Mouse (Mus musculus) embryonic facial prominence, embryonic 12.5 days (tissue): ENCODE results near the gene Gm10644. TPM values are rescaled to one million over a fixed set of nuclear protein-coding genes. Genes with fewer than 3 reads are reported as not detected.
"Not testable (repeated sequence)": the region's sequence is repeated elsewhere in the genome, so short reads cannot be mapped to it uniquely, and the experiment has no call there.

Experiments
- ATAC-seq: fragments of 200-750 bp; cut with Nextera tagmentation; 2 replicates; pipeline ENCODE4 v1.8.0; 2017; ENCODE audit not compliant: insufficient number of reproducible peaks, insufficient read depth, low FRiP score, low TSS enrichment
- H3K27ac ChIP-seq: fragments of 300-500 bp; sonication (generic); 2 replicates; pipeline ENCODE4 v1.5.1; 2016; ENCODE audit warnings: mild to moderate bottlenecking
- H3K27me3 ChIP-seq: fragments of 300-500 bp; sonication (generic); 2 replicates; pipeline ENCODE4 v1.6.1; 2016; ENCODE audit warnings: mild to moderate bottlenecking, moderate library complexity
- H3K36me3 ChIP-seq: fragments of 300-500 bp; sonication (generic); 2 replicates; pipeline ENCODE4 v1.6.1; 2016; ENCODE audit warnings: mild to moderate bottlenecking
- H3K4me1 ChIP-seq: fragments of 300-500 bp; sonication (generic); 2 replicates; pipeline ENCODE4 v1.6.1; 2016
- H3K4me2 ChIP-seq: fragments of 300-500 bp; sonication (generic); replicated peaks from 2 replicates; pipeline ENCODE4 v1.6.1; 2016; ENCODE audit warnings: mild to moderate bottlenecking, moderate library complexity
- H3K4me3 ChIP-seq: fragments of 300-500 bp; sonication (generic); 2 replicates; pipeline ENCODE4 v1.5.1; 2016; ENCODE audit warnings: mild to moderate bottlenecking
- H3K9ac ChIP-seq: fragments of 300-500 bp; sonication (generic); 2 replicates; pipeline ENCODE4 v1.6.1; 2016; ENCODE audit warnings: mild to moderate bottlenecking, moderate library complexity
- H3K9me3 ChIP-seq: fragments of 300-500 bp; sonication (generic); 2 replicates; pipeline ENCODE4 v1.6.1; 2016; ENCODE audit warnings: mild to moderate bottlenecking, moderate library complexity
- WGBS: fragments of 180-500 bp; shearing (Covaris S2); methylation state at CpG from one replicate; pipeline ENCODE4 v1.1.7; 2016; 5-methylcytosine and 5-hydroxymethylcytosine counted together
- polyA plus RNA-seq: library from polyadenylated mRNA; unstranded; fragments of >200 nt; fragmentation: Nextera tagmentation; extraction: Ambion mirVana; gene quantifications from 2 replicates; pipeline ENCODE4 v1.2.1, GENCODE M21; 2016

Gm10644 gene
- polyA plus RNA-seq, 1 experiment from 2014 or later: 0.79 TPM

DNA sequence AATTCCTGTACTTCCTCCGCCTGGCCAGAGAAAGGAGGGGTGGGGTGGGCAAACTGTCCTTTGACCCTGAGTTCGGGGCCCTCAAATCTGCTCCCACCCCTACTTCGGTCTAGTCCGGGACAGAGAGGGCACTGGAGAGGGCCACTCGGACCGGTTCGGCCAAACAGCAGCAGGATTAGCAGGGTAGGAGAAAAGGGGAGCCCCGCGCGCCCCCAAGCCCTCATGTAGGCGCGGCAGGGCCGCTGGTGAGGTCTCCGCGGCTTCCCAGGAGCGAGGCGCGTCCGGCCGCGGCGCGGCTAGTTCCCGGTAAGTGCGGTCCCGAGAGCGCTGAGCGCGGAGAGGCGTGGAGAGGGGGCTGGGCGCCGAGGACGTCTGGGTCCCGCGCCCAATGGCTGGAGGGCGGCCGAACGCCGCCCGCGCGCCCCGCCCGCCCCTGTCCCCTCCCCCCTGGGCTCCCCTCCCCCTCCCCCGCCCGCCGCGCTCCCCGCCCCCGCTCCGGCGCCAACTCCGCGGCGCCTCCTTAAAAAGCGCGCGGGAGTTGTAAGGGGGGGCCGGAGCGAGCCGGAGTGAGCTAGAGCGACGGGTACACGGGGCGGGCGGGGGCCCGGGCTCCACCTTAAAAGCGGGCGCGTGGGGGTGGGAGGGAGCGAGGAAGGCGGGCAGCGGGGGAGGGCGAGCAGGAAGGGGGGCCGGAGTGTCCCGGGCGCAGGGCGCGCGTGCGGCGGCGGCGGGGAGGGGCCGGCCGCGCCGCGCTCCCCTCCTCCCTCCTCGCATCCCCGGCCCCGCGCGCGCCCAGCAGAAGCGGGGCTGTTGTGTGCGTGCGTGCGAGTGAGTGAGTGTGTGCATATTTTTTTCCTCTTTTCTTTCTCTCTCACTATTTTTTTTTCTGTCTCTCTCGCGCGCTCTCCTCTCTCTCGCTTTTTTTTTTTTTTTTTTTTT lies 41.8 kb upstream of the Gm10644 start:
- H3K27me3 ChIP-seq: peaks cover 15% of the 10 kb centered on the region; the same call in 1 of the 2 replicates
- H3K36me3 ChIP-seq: peaks cover 36% of the 10 kb centered on the region
- peak overlapping the region; percentile 99 for H3K27ac ChIP-seq
- H3K9me3 ChIP-seq: no peaks in the 10 kb centered on the region
- WGBS: under 1% methylated on average over 22 of the region's 103 CpGs
- H3K4me2 ChIP-seq: peak overlapping the region; percentile 72
- peaks cover 27% of the 10 kb centered on the region for H3K4me1 ChIP-seq
- H3K4me3 ChIP-seq: peak overlapping the region; percentile 84
- H3K9ac ChIP-seq: peak overlapping the region; percentile 86
- peak; percentile 68 for ATAC-seq

DNA sequence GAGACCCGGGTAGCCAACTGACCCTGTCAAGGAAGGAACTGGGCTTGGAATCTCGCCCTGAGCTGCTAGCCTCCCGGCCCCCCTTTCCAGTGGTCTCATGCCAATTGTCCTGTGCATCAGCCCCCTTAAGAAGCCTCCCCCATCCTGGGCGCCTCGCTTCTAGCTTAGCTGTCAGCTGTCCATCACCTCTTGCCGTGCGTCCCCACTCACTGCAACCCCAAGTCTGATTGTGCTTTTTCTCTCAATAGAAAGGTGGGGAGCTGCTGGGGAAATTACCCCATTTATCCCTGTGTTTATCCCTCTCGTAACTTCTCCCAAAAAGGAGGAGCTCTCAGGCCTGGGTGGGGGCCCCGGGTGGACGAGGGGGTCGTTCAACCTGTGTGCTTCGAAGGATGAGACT lies 41.0 kb upstream of the Gm10644 start:
- Histone ChIP-seq H3K36me3 (peaks cover 42% of the 10 kb centered on the region), H3K27me3 (peaks cover 8% of the 10 kb centered on the region; the same call in 1 of the 2 replicates), H3K4me1 (peaks cover 19% of the 10 kb centered on the region), H3K4me2 (peak overlapping the region; percentile 72), H3K9me3 (no peaks in the 10 kb centered on the region), H3K4me3 (peak overlapping the region; percentile 84), H3K27ac (peak overlapping the region; percentile 99), H3K9ac (peak overlapping the region; percentile 86)
- WGBS: 14% methylated on average over 12 of the region's 12 CpGs
- no peak for ATAC-seq

DNA sequence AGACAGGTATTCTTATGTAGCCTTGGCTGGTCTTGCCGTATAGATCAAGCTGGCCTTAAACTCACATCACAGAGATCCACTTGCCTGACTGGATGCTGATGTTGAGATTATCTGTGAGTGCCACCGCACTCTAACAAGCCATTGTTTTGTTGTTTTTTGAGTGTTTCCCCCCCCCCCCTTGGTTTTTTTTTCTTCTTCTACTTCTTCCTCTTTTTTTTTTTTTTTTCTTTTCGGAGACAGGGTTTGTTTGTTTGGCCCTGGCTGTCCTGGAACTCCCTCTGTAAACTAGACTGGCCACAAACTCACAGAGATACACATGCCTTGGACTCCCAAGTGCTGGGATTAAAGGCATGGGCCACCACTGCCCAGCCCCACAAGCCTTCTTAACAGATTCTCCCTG lies 39.0 kb upstream of the Gm10644 start:
- WGBS: 82% methylated on average over 3 of the region's 3 CpGs
- H3K27ac ChIP-seq: no peak overlapping the region
- H3K36me3 ChIP-seq: peaks cover 48% of the 10 kb centered on the region
- no peak overlapping the region for H3K4me2 ChIP-seq
- peaks cover 10% of the 10 kb centered on the region for H3K4me1 ChIP-seq
- H3K9me3 ChIP-seq: no peaks in the 10 kb centered on the region
- no peak for ATAC-seq
- no peak overlapping the region for H3K4me3 ChIP-seq
- H3K27me3 ChIP-seq: no peaks in the 10 kb centered on the region
- no peak overlapping the region for H3K9ac ChIP-seq

DNA sequence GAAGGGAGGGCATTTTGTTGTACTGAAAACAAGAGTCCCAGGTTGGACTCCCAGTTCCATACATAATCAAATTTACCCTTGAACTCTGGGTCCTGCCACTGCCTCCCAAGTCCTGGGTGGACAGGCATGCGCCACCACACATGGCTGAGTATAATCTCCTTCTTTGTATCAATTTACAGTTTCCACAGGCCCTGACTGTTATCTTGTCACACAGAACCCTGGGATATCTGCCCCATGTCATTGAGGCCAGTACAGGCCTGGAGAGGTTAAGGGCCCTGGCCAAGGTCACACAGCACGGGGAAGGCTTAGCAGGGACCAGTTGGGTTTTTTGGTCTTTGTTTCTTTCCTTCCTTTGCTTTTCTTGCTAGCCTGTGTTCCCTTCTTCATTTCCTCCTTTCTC lies 37.5 kb upstream of the Gm10644 start:
- H3K9me3 ChIP-seq: no peaks in the 10 kb centered on the region
- no peak for ATAC-seq
- H3K4me2 ChIP-seq: no peak overlapping the region
- no peaks in the 10 kb centered on the region for H3K27me3 ChIP-seq
- no peak overlapping the region for H3K4me3 ChIP-seq
- H3K27ac ChIP-seq: no peak overlapping the region
- 85% methylated on average over 2 of the region's 2 CpGs for WGBS
- peaks cover 63% of the 10 kb centered on the region for H3K36me3 ChIP-seq
- no peak overlapping the region for H3K9ac ChIP-seq
- 0 out of 2 replicates have a peak, but pooled peaks cover 6% of the 10 kb centered on the region for H3K4me1 ChIP-seq

DNA sequence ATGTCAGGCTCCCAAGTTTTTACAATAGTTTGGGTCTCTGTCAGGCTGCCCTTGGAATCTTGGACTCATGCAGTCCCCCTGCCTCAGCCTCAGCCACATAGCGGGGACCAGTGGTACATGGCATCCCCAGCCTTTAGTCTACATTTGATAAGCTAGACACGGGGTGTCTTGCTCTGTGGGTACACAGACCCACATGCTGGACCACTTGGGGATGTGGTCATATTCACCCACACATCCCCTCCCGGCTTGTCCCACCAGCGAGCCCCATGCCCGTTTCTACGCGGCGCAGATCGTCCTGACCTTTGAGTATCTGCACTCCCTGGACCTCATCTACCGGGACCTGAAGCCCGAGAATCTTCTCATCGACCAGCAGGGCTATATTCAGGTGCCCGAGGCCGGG lies 35.2 kb upstream of the Gm10644 start:
- Histone ChIP-seq H3K9ac (no peak overlapping the region), H3K36me3 (peaks cover 84% of the 10 kb centered on the region), H3K4me3 (no peak overlapping the region), H3K9me3 (no peaks in the 10 kb centered on the region), H3K27me3 (no peaks in the 10 kb centered on the region), H3K27ac (no peak overlapping the region), H3K4me1 (no peaks in the 10 kb centered on the region), H3K4me2 (no peak overlapping the region)
- 95% methylated on average over 14 of the region's 14 CpGs for WGBS
- ATAC-seq: no peak

DNA sequence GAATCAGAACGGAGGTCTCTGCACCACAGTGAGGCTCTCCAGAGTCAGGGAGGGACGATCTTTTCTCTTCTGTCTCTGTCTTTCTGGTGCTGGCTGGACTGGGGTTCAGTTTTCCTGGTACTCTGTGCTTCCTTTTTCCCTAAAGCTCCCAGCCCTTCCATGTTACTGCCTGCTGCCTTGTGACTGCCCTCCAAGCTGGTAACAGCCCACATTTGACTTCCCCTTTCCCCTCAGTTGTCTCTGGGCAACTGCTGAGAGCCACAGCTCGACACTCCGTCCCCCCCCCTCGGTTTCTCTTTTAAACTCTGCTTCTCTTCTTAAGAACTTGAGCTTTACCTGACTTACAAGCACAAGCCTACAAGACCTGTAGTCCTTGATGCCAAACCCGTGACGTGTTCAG lies 34.2 kb upstream of the Gm10644 start:
- no peaks in the 10 kb centered on the region for H3K9me3 ChIP-seq
- no peaks in the 10 kb centered on the region for H3K27me3 ChIP-seq
- H3K4me2 ChIP-seq: no peak overlapping the region
- no peak overlapping the region for H3K9ac ChIP-seq
- no peak for ATAC-seq
- no peak overlapping the region for H3K4me3 ChIP-seq
- peaks cover 84% of the 10 kb centered on the region for H3K36me3 ChIP-seq
- WGBS: 85% methylated on average over 7 of the region's 7 CpGs
- no peaks in the 10 kb centered on the region for H3K4me1 ChIP-seq
- no peak overlapping the region for H3K27ac ChIP-seq

DNA sequence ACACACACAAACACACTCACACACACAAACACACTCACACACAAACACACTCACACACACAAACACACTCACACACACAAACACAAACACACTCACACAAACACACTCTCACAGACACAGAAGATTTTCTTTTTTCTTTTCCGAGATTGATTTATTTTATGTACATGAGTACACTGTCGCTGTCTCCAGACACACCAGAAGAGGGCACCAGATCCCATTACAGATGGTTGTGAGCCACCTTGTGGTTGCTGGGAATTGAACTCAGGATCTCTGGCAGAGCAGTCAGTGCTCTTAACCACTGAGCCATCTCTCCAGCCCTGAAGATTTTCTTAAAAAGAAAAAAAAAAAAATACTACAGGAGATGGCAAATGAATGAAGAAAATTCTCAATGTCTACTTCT lies 28.2 kb upstream of the Gm10644 start:
- not testable (repeated sequence) for H3K9me3 ChIP-seq, H3K4me2 ChIP-seq, H3K4me3 ChIP-seq, H3K27ac ChIP-seq, H3K4me1 ChIP-seq, H3K27me3 ChIP-seq, ATAC-seq
- peaks cover 73% of the 10 kb centered on the region for H3K36me3 ChIP-seq
- H3K9ac ChIP-seq: 0 out of 2 replicates have a peak overlapping the region, but pooled peaks have one; percentile 10
- 95% methylated on average over 2 of the region's 2 CpGs for WGBS

DNA sequence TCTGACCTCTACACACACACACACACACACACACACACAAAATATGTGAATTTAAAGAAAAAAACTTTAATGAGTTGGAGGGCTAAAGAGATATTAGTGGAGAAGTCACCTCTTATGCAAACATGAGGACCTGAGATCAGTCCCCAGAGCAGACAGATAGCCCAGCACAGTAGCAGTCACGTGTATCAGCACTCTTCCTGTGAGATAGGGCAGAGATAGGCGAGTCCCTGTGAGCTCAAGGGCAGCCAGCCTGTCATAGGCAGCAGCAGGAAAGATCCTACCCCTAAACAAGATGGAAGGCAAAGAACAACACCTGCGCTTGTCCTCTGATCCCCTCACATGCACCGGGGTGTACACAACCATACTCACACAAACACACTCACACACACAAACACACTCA lies 27.4 kb upstream of the Gm10644 start:
- H3K4me1 ChIP-seq: peaks cover 6% of the 10 kb centered on the region; the same call in 1 of the 2 replicates
- H3K4me3 ChIP-seq: no peak overlapping the region
- no peak overlapping the region for H3K9ac ChIP-seq
- ATAC-seq: no peak
- peaks cover 65% of the 10 kb centered on the region for H3K36me3 ChIP-seq
- H3K9me3 ChIP-seq: no peaks in the 10 kb centered on the region
- H3K27ac ChIP-seq: no peak overlapping the region
- no peak overlapping the region for H3K4me2 ChIP-seq
- WGBS: 82% methylated on average over 4 of the region's 4 CpGs
- no peaks in the 10 kb centered on the region for H3K27me3 ChIP-seq

DNA sequence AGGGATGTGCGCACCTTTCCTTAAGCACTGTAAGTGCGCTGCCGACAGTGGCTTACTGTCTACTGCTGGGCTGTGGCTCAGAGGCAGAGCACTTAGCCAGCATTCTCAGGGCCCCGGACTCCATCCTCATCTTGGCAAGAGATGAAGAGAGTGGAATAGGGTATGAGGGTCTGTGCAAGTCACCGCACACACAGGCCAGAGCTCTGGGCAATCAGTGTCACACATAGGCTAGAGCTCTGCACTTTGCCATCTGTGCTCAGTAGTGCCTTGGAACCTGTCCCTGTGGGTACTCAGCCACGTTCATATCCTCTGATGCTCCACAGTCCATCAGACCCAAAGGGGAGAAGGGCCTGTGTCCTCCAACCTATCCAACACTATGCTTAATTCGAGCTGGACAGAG lies 26.5 kb upstream of the Gm10644 start:
- WGBS: 96% methylated on average over 7 of the region's 7 CpGs
- H3K36me3 ChIP-seq: peaks cover 56% of the 10 kb centered on the region

DNA sequence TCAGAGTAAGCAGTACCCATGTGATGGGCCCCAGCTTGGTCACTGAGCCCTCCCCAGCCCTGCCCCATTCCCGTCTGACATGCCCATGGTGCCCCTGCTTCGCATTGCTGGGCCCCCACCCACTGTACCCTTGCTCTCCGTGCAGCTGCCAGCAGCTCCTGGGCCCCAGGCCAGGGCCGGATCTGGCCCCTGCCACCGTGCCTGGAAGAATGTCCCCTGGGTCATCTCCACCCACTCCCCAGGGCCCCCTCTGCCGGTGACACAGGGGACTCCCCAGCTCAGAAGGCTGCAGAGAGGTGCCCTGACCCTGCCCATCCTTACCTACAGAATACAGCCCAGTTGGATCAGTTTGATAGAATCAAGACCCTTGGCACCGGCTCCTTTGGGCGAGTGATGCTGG lies 25.8 kb upstream of the Gm10644 start:
- H3K4me1 ChIP-seq: peaks cover 16% of the 10 kb centered on the region
- no peak overlapping the region for H3K4me3 ChIP-seq
- H3K36me3 ChIP-seq: peaks cover 53% of the 10 kb centered on the region
- H3K27ac ChIP-seq: no peak overlapping the region
- no peak overlapping the region for H3K9ac ChIP-seq
- H3K4me2 ChIP-seq: no peak overlapping the region
- H3K27me3 ChIP-seq: no peaks in the 10 kb centered on the region
- WGBS: 87% methylated on average over 8 of the region's 8 CpGs
- no peaks in the 10 kb centered on the region for H3K9me3 ChIP-seq
- no peak for ATAC-seq

More for the DNA sequence above, 26.5 kb upstream of the Gm10644 start:
- H3K27ac ChIP-seq: no peak overlapping the region
- peaks cover 16% of the 10 kb centered on the region for H3K4me1 ChIP-seq
- no peak overlapping the region for H3K9ac ChIP-seq
- no peaks in the 10 kb centered on the region for H3K27me3 ChIP-seq
- H3K4me3 ChIP-seq: no peak overlapping the region
- ATAC-seq: no peak
- H3K4me2 ChIP-seq: no peak overlapping the region
- H3K9me3 ChIP-seq: no peaks in the 10 kb centered on the region

DNA sequence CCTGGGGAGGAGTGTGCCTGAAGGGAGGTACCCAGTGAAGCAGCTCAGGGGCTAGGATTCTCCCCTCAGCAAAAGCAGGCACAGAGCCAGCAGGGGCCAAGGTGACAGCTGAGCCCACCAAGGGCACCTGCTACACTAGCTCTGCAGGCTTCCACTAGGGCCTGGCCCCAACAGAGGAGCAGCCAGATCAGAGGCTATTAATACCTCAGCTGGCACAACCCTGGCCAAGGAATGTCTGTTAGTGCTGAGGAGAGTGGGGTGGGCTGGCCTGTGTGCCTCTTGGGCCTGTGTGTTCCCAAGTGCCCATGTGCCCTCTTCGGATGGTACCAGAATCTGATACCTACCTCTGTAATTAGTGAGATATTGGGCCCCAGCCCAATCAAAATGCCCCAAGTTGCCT lies 25.2 kb upstream of the Gm10644 start:
- peaks cover 16% of the 10 kb centered on the region for H3K4me1 ChIP-seq
- no peak overlapping the region for H3K4me2 ChIP-seq
- no peak overlapping the region for H3K4me3 ChIP-seq
- H3K27me3 ChIP-seq: no peaks in the 10 kb centered on the region
- H3K9me3 ChIP-seq: no peaks in the 10 kb centered on the region
- WGBS: 95% methylated on average over 1 of the region's 1 CpGs
- H3K9ac ChIP-seq: no peak overlapping the region
- H3K36me3 ChIP-seq: peaks cover 49% of the 10 kb centered on the region
- no peak overlapping the region for H3K27ac ChIP-seq
- ATAC-seq: no peak

DNA sequence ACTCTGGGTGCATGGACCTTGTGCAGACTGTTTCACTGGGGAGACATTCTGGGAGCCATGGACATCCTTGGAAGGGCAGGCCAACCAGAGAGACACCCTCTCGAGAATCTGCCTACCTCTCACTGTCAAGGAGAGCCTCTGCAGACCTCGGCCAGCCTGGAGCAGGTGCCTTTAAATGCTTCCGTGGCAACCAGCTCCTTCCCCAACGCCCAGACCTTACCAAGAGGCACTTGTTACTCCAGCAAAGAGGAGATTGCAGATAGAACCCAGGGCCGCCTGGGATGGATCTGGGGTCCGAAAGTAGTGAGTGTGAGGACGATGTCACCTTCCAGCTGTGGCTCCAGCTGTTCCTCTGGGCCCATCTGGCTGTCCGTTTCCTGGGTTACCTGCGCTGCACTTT lies 23.2 kb upstream of the Gm10644 start:
- Histone ChIP-seq H3K27ac (no peak overlapping the region), H3K4me1 (peaks cover 28% of the 10 kb centered on the region), H3K27me3 (no peaks in the 10 kb centered on the region), H3K9ac (no peak overlapping the region), H3K36me3 (peaks cover 31% of the 10 kb centered on the region), H3K4me3 (no peak overlapping the region), H3K9me3 (no peaks in the 10 kb centered on the region), H3K4me2 (no peak overlapping the region)
- 70% methylated on average over 9 of the region's 9 CpGs for WGBS
- no peak for ATAC-seq
